Mouse (Mus musculus) cerebellum, adult 8-10 months (tissue): ENCODE results near the gene Kidins220.

Experiments used
- DNase-seq: peaks from one replicate; pipeline ENCODE4 v3.0.0; 2022

Gene Kidins220

GRCm38 (mm10) chr12:24963393-24964022 lies 11.2 kb upstream of the Kidins220 start:
- no peak for DNase-seq

DNA sequence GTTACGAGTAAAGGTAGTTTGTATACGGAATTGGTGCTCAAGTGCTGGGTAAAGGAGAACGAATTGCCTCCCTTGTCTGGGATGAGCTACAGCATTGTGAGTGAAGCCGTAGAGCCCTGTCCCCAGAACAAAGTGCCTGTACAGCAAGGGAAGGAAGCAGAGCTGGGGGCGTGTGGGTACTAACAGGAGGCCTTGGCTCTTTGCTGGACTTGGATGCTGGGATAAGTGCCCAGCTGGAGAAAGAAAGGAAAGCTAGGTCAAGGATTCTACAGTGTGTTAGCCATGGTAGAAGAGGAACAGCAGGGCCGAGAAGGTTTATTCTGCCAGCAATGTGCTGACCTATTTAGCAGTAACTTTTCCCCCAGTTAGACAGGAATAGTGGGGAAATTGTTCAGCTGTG lies 9.3 kb upstream of the Kidins220 start:
- peak; percentile 26 for DNase-seq

GRCm38 (mm10) chr12:24966046-24966445 lies 8.7 kb upstream of the Kidins220 start:
- no peak for DNase-seq

DNA sequence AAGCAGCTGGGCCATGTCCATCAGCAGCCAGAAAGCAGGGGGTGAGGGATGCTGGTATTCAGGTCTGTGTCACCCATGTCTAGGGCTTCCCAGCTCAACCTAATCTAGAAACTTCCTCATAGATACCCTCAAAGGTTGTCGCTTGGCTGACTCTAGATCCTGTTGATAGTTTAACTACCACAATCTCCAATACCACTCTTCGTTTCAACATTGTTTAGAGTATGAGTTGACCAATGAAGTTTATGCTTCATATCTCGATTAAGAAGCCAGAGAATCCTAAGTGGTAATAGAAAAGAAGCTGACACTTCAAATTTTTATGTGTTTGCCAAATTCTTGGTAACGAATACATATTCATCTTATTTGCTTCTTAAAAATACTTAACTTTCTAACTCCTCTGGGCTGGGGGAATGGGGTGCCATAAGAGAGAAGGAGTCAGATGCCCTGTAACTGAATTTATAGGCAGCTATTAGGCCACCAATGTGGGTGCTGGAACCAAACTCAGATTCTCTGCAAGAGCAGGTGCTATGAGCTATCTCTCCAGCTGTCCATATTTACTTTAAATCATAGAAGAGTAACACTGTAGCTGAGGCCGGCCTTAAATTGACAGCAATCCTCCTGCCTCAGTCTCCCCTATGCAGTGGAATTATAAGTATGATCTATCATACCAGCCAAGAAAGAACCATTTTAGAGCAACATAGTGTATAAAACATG lies 3.1 kb upstream of the Kidins220 start:
- no peak for DNase-seq

DNA sequence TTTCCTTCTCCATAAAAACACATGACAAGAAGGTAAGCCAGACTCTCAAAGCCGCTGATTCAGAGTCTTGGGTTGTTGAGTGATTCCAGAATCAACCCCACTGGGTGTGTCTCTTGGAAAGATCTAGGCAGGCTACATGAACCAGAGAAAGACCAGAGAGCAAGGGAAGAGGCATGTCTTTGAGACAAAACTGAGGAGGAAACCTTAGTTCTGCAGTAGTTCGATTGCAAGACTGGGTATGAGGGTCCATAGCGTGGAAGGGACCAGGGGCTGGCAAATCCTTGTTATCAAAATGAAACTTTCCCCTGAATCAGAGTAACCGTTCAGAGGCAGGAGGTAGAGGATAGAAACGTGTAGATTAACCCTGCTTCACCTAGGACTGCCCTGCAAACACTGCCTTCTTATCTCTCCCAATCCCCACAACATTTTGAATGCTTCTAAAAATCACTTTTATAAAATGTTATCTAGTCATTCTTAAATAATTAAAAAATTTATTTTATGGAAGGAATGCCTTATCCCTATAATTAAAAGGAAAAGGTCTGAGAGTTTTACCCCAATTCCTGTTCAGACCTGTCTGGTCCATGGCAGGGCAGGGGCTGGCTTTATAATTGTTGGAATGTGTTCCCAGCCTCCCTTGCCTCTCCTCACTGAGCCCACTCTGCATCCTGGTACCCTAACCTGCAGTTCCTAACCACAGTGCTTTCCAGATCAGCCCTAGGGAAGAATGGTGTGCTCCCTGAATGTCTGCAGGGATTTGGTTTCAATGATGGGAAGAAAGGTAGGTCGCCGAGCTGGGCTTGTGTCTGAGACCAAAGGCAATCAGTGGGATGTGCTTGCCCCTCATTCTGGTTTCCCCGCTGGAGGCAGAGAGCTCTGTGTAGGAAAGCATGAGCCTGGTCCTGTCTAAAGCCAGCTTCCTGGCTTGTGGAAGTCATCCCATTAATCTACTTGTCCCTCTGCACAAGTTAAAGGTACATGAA lies 2.1 kb upstream of the Kidins220 start:
- DNase-seq = no peak

- DNase-seq = no peak
Observed at GRCm38 (mm10) chr12:24973586-24973985, 1.1 kb upstream of the Kidins220 start.

- peak; percentile 73 for DNase-seq
Observed at GRCm38 (mm10) chr12:24975115-24975733, 499 bp downstream of the Kidins220 start.

GRCm38 (mm10) chr12:24985226-24985625 lies 10.5 kb downstream of the Kidins220 start:
- no peak for DNase-seq

DNA sequence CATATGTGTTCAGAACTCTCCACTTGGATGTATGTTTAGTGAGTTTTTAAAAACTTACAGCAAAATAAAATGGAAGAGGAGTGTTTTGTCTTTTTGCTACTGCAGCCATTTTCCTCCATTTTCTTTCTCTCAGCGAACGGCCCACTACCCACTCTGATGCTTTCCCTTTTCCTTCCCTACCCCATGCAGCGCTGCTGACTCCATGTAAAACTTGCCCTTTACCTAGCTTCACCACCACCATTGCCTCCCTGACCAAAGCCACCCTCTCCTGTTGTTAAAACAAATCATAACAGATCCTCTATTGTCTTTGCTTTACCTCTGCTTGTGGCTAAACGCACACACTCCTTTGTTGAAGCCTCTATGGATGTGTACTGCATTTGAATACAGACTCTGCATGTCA lies 20.6 kb downstream of the Kidins220 start:
- no peak for DNase-seq

DNA sequence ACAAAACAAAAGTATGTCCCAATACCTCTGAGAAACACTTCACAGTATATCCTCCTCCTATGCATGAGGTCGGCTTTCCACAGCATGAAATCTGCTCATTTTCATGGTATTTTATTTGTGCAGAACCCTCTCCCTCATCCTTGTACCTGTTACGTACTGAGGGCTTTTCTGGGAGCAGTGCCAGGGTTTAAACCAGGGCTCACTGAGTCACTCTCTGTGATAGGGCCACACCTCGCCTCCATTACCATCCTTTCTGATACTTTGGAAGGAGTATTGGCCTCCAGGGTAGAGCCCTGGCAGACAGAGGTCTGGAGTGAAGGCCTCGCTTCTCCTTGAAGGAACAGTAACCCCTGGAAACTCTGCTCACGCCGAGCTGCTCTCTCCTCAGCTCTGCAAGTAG lies 30.6 kb downstream of the Kidins220 start:
- DNase-seq = no peak

GRCm38 (mm10) chr12:25009957-25010356 lies 35.2 kb downstream of the Kidins220 start:
- no peak for DNase-seq

DNA sequence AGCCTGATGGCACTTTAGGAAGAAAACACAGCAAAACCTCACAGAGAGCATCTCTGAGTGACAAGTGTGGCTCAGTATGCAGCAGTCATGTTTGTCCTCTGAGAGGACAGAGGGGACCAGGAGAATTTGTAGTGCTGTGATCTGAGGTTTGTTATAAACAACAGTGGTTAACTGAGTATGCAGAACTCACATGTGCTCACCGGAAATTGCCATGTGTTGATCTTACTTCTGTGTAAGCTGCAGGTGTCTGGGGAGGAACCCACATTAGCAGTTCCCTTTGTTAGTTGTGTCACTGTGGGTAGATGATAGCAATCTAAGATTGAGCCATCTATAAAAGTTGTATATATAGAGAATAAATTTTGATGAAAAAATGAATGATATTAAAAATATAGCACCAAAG lies 35.7 kb downstream of the Kidins220 start:
- no peak for DNase-seq

- DNase-seq = no peak
Observed at GRCm38 (mm10) chr12:25011733-25012367, 37.1 kb downstream of the Kidins220 start.

DNA sequence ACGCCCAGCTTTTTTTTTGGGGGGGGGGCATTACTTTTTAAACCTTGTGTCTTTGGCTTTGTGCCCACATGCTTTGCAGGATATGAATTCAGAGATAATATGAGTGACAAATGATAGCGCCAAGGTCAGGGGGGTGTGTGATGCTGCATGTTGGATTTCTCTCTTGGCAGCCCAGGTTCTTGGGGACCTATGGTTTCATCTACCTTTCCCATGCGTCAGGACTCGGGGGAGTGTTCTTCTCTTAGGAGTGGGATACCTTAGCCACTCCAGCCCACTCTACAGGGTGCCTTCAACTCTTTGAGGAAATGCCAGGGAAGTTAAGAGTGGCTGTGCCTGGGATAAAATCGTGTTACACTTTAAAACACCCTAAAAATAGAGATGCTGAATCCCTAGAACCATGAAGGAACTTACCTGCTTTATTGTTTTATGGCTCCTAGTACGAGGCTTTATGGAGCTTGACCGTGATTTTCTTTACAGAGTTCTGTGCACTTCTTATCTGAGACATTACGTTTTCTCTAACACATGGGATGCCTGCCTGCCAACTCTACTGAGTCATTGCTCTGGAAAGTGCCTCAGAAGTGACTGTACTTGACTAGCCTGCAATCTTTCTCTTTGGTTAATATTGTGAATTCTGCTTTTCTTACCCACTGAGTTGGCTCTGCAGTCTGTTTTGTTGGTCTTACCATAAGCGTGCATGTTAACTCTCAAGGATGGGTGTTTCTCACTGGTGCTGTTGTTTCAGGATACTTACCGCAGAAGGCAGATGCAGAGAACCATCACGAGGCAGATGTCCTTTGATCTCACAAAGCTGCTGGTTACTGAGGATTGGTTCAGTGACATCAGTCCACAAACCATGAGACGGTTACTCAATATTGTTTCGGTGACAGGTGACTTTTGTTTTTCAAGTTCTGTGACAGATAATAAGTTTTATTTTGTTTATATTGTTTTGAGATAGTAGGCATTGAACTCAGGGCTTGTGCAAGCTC lies 38.1 kb downstream of the Kidins220 start:
- no peak for DNase-seq

- no peak for DNase-seq
Observed at GRCm38 (mm10) chr12:25014307-25014927, 39.7 kb downstream of the Kidins220 start.

- no peak for DNase-seq
Observed at GRCm38 (mm10) chr12:25014938-25015337, 40.2 kb downstream of the Kidins220 start.

GRCm38 (mm10) chr12:25016995-25017394 lies 42.3 kb downstream of the Kidins220 start:
- DNase-seq = no peak

DNA sequence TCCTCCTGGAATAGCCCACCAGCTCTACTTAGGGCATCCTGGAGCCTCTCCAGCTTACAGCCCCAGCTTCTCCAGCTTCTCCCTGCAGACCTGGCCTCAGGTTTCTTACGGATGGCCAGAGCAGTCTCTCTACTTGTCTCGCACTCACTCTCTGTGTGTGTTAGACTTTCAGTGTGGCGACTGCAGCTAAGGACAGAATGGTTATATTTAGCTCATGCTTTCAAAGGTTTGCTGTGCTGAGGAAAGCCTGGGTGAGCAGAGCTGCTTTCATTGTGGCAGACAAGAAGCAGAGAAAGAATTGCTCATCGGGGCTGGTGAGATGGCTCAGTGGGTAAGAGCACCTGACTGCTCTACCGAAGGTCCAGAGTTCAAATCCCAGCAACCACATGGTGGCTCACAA lies 46.3 kb downstream of the Kidins220 start:
- no peak for DNase-seq

DNA sequence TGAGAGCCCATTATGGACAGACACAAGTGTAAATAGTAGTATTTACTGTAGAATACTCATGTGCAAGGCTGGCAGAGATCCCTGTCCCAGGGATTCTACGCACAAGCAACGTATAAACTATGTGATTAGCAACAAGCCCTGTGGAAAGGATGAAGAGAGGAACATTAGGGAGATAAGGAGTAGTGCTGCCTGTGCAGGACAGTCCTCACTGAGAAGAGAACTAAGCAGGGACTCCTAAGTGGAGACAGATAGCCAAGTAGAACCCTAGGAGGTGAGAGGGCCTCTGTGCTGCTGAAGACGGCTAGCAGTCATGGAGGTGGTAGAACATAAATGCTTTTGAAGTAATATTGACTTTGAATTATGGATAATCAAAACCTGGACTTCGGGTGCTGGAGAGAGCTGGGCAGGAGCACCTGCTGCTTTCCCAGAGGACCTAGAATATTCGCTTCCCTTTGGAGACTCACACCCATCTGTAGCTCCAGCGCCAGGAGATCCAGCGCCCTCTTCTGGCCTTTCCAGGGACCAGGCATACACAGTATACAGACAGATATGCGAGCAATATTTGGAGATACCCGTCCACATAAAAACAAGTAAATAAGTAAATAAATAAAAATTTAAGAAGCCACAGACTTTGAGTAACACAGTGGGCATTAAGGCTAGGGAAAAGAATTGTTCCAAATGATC lies 50.3 kb downstream of the Kidins220 start:
- no peak for DNase-seq

DNA sequence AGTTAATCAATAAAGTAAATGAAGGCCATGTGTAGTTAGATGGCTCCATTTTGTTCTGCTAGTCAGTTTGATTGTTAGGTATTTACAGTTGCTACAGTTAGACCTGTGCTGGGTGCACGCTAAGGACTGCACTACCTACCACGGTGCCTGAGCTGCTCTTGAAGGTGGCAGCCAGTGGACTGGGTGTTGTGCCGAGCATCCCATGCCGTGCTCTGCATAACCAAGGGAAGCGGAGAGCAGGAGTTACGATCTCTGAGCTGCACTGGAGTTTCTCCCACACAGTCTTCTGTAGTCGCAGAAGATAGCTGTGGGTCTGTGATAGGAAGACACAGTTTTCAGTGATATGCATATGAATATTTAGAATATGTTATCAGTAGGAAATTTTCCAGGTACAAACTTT lies 51.6 kb downstream of the Kidins220 start:
- no peak for DNase-seq
